Mouse (Mus musculus) cortical plate, adult 2 months (tissue): Measurements from ENCODE around the gene Parp3. TPM values are rescaled to one million over a fixed set of nuclear protein-coding genes. Genes with fewer than 3 reads are reported as not detected.

Experiments used
- H3K27ac ChIP-seq: fragments of 200-500 bp; 2 replicates; pipeline ENCODE4 v1.5.1; 2012; ENCODE audit warnings: low read length, control low read depth, inconsistent platforms; ENCODE audit not compliant: insufficient read depth
- H3K4me1 ChIP-seq: fragments of 200-500 bp; 2 replicates; pipeline ENCODE4 v1.6.1; 2011; ENCODE audit warnings: low read length; ENCODE audit not compliant: control insufficient read depth, insufficient read depth
- H3K4me3 ChIP-seq: fragments of 200-500 bp; 2 replicates; pipeline ENCODE4 v1.5.1; 2011; ENCODE audit warnings: mild to moderate bottlenecking, low read length, control low read depth; ENCODE audit not compliant: insufficient read depth
- CTCF ChIP-seq: fragments of 200-500 bp; IDR thresholded peaks from 2 replicates; pipeline ENCODE4 v1.5.1; 2011; ENCODE audit warnings: mild to moderate bottlenecking, control low read depth, low read length; ENCODE audit not compliant: insufficient read depth; ENCODE audit errors: extremely low read depth
- POLR2A ChIP-seq: fragments of 200-500 bp; IDR thresholded peaks from 2 replicates; pipeline ENCODE4 v1.6.1; 2011; ENCODE audit warnings: mild to moderate bottlenecking, low read length, control low read depth; ENCODE audit not compliant: insufficient read depth; ENCODE audit errors: extremely low read depth
- polyA plus RNA-seq: library from polyadenylated mRNA; depleted of rRNA; stranded (reverse); fragments of >200 nt; gene quantifications from 2 replicates; pipeline ENCODE4 v1.2.3, GENCODE M21; 2012

The Parp3 gene
- polyA plus RNA-seq, 1 experiment = 3.7 TPM

DNA sequence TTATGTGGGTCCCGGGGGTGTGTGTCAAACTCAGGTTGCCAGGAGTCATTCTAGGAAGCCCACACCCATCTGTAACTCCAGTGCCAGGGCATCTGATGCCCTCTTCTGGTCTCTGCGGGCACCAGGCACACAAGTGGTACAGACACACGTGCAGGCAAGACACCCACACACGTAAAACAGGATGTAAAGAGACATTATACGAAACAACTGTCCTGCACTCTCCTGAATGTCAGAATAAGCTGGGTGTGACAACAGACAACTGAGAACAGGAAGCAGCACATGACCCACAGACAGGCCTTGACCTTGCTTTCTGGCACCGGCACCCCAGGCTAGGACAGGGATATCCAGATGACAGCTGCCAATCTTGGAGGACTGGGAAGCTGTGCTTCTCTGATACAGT is 7.4 kb downstream of the Parp3 start:
- TF ChIP-seq CTCF = no peak
- TF ChIP-seq POLR2A = no peak
- no peak overlapping the region for H3K27ac ChIP-seq
- no peak overlapping the region for H3K4me3 ChIP-seq
- 0 out of 2 replicates have a peak, but pooled peaks cover 6% of the 10 kb centered on the region for H3K4me1 ChIP-seq

DNA sequence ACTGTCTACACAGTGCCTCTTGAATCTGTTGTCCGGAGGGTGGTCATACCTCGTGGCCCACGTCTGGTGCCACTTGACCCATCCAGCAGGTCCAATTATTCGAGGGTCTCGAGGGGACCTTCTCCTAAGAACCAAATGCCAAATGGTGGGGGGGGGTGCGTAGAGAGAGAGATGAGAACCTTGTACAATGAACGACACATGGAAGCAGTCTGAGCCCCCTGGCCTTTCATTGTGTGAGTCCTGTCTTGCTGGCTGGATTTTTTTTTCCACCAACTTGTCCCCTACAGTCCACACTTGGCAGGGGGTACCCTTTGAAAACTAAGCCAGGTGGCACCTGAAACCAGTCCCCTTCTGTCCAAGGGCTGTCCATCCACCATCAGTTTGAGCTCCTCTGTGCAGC is 9.0 kb downstream of the Parp3 start:
- Histone ChIP-seq H3K27ac (no peak overlapping the region), H3K4me1 (0 out of 2 replicates have a peak, but pooled peaks cover 8% of the 10 kb centered on the region), H3K4me3 (no peak overlapping the region)
- TF ChIP-seq POLR2A = no peak
- TF ChIP-seq CTCF = no peak

DNA sequence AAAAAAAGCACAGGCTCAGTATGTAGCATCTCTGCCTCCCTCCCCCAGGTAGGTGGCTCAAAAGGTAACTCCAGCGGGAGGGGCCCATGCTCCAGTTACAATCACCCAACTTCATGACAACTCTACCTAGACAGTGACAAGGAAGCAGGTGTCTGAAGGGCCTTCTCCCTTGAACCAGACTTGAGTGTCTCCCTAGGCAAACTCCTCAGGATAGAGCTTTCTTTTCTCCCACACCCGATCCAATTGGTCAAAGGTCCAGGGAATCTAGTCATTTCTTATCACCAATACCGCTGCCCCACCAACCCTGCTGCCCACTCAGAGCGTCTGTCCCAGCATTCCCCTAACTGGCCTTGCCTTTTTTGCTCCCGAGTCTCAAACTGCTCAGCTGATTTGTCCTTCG is 10.0 kb downstream of the Parp3 start:
- TF ChIP-seq CTCF = no peak
- TF ChIP-seq POLR2A = no peak

DNA sequence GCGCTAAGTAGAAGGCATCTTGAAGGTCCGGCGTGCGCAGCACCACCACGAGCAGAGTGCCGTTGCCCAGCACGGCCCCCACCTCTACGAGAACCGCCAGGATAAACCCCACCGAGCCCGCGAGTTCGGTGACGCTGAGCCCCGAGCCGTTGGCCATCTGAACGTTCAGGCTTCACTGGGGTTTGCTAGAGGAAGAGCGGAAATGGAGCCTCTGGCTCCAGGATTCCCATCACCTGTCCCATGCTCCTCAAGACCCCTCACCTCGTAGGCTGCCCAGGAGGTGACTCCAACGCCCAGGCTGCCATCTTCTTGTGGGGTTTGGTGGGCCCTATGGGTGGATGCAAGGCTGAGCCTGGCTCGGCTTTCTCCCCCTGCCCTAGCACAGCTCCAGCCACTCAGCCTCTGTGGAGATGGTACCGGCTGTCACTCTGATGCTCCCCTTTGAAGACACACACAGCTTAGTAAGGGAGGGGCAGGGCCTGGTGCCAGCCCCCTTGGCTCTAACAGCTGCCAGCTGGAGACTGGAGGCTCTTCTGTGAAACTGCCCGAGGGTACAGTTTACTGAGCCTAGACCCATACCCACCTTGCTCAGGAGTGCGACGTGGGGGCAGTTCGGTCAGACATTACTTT is 11.1 kb downstream of the Parp3 start, which contains the start of gene Gpr62:
Gene Gpr62 (minus strand): TSS at position 368 of the 630 bp plus-strand sequence.
- Histone ChIP-seq H3K27ac (peak within 1 kb of the TSS; percentile 98), H3K4me3 (peak within 1 kb of the TSS; percentile 60), H3K4me1 (0 out of 2 replicates have a peak, but pooled peaks cover 2% of the 10 kb centered on the region)
- TF ChIP-seq POLR2A (peak; percentile 76; the same call in 1 of the 2 replicates), CTCF (no peak)

More for the DNA sequence above, 10.0 kb downstream of the Parp3 start:
- no peak overlapping the region for H3K27ac ChIP-seq
- 0 out of 2 replicates have a peak, but pooled peaks cover 4% of the 10 kb centered on the region for H3K4me1 ChIP-seq
- no peak overlapping the region for H3K4me3 ChIP-seq

DNA sequence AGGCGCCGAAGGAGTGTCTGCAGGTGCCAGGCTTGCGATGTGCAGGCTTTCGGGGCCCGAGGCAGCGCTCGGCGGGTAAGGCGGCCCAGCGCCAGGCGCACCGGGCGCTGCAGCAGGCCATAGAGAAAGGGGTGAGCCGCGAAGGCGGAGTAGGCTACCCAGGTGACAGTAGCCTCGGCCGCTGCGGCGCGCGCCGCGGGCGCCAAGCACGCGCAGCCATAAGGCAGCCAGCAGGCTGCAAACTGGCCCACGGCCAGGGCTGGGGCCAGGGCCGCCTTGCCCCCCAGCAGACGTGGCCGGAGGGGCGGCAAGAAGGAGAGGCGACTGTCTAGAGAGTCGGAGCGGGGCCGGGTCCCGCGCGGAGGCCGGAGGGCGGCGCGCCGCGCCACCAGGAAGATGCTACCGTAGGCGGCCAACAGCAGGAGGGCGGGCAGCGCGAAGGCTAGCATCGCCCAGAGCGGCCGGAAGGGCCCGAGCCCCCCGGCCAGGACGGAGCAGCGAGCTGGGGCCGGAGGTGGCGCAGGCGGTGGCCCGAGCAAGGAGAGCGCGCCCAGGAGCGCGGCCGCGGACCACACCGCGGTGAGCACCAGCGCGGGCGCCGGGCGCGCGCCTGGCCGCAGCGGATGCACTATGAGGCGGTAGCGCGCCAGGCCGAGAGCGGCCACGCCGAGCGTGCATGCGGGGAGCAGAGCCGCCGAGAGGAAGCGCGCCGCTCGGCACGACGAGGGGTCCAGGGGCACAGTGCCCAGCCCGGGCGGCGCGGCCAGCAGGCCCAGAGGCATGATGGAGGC is 11.8 kb downstream of the Parp3 start:
- TF ChIP-seq POLR2A (0 out of 2 replicates have a peak, but pooled peaks have one; percentile 16), CTCF (no peak)
- H3K4me3 ChIP-seq = peak overlapping the region; percentile 60
- peak overlapping the region; percentile 98 for H3K27ac ChIP-seq
- H3K4me1 ChIP-seq = 0 out of 2 replicates have a peak, but pooled peaks cover 4% of the 10 kb centered on the region

DNA sequence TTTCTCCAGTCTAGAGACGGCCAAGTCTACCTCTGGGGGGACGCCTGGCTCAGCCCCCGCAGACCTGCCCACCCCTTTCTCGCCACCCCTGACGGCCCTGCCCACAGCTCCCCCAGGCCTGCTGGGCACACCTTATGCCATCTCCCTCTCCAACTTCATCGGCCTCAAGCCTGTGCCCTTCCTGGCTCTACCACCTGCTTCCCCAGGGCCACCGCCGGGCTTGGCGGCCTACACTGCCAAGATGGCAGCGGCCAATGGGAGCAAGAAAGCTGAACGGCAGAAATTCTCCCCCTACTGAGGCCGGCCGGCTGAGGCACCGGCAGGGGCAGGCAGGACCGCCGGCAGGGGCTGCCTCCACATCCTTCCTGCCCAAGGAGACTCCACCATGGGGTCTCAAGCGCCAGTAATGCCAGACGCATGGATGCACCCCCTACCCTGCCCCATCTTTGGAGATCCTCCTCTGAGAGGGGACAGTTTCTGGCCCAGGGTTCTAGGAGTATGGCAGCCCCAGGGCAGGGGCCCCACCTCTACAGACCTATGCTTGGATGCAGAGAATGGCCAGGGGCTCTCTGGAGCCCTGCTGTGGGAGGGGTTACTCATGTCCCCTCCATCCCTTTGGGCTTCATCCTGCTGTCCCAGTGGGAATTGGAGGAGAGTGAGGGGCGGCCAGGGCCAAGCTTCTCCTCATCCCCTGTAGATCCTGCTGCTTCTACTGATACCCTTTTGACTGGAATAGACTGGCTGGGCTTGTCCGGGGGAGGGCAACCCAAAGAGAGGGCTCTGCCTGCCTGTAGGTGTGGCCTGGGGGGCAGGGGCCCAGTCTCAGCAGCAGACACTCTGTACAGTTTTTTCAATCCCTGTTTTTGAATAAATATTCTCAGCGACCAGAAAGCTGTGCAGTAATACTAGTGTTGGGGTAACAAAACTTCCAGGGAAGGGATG is 13.4 kb downstream of the Parp3 start:
- H3K4me1 ChIP-seq = 0 out of 2 replicates have a peak, but pooled peaks cover 4% of the 10 kb centered on the region
- no peak for TF ChIP-seq CTCF
- TF ChIP-seq POLR2A = no peak
- H3K27ac ChIP-seq = no peak overlapping the region
- H3K4me3 ChIP-seq = no peak overlapping the region

DNA sequence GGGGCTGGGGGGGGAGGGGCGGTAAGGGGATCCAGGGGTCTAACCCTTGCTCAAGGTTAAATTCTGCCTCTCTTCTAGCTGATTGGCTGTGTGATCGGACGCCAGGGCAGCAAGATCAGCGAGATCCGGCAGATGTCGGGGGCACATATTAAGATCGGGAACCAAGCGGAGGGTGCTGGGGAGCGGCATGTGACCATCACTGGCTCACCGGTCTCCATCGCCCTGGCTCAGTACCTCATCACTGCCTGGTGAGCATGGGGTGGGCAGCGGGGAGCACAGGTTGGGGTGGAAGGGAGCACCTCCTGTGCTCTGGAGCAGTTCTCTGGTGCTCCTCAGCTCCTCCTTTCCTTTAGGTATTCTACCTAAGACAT is 14.3 kb downstream of the Parp3 start:
- Histone ChIP-seq H3K27ac (no peak overlapping the region), H3K4me3 (no peak overlapping the region), H3K4me1 (0 out of 2 replicates have a peak, but pooled peaks cover 4% of the 10 kb centered on the region)
- TF ChIP-seq POLR2A (no peak), CTCF (no peak)

DNA sequence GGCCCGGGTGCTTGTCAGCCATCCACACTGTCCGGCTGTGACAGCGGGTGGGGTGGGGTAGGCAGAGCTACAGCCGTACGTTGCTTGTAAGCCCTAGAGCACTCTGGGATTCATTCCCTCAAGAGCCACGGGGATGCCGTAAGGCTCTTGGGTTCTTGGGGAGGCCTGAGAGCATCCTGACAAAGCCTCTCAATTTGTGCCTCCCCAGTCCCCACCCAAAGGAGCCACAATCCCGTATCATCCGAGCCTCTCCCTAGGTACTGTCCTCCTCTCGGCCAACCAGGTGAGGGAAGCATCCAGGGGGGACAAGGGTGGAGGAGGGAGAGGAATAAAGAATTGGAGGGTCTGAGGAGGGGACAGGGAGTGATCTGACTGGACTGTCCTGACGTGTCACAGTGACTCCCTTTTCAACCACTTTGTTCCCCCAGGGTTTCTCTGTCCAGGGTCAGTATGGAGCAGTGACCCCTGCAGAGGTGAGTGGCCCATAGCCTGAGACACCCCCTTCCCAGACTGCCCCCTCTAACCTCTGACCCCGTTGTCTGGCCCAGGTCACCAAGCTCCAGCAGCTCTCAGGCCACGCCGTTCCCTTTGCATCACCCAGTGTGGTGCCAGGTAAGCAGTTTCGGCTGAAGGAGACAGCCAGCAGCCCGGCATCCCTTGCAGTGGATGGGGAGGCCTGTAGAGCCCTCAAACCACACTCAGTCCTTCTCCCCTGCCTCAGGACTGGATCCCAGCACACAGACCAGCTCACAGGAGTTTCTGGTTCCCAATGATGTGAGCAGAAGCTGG is 14.9 kb downstream of the Parp3 start:
- Histone ChIP-seq H3K4me3 (no peak overlapping the region), H3K27ac (no peak overlapping the region), H3K4me1 (0 out of 2 replicates have a peak, but pooled peaks cover 4% of the 10 kb centered on the region)
- TF ChIP-seq POLR2A (no peak), CTCF (no peak)

DNA sequence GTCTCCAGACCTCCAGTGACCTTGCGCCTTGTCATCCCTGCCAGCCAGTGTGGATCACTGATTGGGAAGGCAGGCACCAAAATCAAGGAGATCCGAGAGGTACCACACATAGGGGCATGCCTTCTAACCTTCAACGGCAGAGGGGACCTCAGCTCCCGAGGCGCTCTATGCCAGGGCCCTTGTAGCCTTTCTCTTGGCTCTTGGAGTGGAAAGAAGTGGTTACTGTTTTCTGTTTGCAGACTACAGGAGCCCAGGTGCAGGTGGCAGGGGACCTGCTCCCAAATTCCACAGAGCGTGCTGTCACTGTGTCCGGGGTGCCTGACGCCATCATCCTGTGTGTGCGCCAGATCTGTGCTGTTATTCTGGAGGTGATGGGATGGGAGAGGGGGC is 15.7 kb downstream of the Parp3 start:
- H3K27ac ChIP-seq = no peak overlapping the region
- TF ChIP-seq POLR2A (no peak), CTCF (no peak)
- H3K4me3 ChIP-seq = no peak overlapping the region
- 0 out of 2 replicates have a peak, but pooled peaks cover 4% of the 10 kb centered on the region for H3K4me1 ChIP-seq
